11 mouse cellular contexts compared by ENCODE assay signal in the genomic region with DNA sequence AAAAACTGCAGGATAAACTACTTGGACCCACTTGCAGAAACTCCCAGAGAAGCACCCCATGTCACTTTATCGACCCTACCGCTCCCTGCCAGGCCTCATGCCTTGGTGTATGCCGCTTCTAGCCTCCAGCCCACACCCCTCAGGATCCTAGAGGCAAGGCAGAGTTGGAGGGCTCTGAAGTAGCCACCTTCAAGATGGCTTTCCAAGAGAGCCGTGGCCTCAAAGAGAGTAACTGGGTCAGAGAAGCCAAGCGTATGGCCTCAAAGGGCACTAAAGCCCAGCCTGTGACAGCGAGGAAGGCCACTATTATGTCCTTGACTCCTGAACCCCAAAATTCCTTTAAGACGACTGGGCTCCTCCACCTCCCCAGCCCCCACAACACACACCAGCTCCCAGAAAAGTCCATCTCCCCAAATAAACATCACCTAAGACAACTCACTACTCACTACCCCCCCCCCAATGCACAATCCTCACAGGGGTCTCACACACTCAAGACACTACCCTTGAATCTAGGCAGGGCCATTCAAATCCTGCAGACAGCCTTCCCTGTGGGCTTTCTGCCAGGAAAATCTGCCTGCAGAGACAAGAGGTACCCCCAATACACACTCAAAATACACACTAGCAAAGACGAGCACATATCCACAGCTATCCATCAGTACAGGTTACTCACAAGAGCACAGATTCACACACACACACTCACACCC. TPM values are rescaled to one million over a fixed set of nuclear protein-coding genes. Genes with fewer than 3 reads are reported as not detected.
DNase-seq lines count a peak whose midpoint lies in the region; ATAC-seq and TF ChIP-seq lines count a peak whose summit lies in the region.
"Had no signal": no experiment of that assay in that cellular context is flagged by ENCODE, and none has a peak within 500 bp of the region (broad histone marks: within the 10 kb centered on the region; RNA-seq: fewer than 3 reads in every experiment).

No protein-coding gene starts in this region.

- WGBS in lung, embryonic 16.5 days, result 47% methylated on average over 8 of the region's 8 CpGs
- WGBS in limb, embryonic 13.5 days, result 59% methylated on average over 8 of the region's 8 CpGs
- WGBS in stomach, postnatal 0 days, result 62% methylated on average over 8 of the region's 8 CpGs

- ATAC-seq in lung, embryonic 16.5 days (ENCODE audit: low read depth), result no peak
- no peak for ATAC-seq in limb, embryonic 13.5 days (ENCODE audit: low FRiP score, low read depth)
- no peak for ATAC-seq in stomach, postnatal 0 days (ENCODE audit: low FRiP score, low TSS enrichment)

- TF ChIP-seq CTCF in stomach, postnatal 0 days (IDR thresholded peaks at IDR 0.05; ENCODE audit: low read depth), result no peak

- H3K9me3 ChIP-seq in lung, embryonic 16.5 days (ENCODE audit: control insufficient read depth, low read length), result no peaks in the 10 kb centered on the region
- no peaks in the 10 kb centered on the region for H3K9me3 ChIP-seq in limb, embryonic 13.5 days
- H3K9me3 ChIP-seq in stomach, postnatal 0 days (ENCODE audit: control insufficient read depth, low read length), result no peaks in the 10 kb centered on the region

- no peak for TF ChIP-seq EP300 in stomach, postnatal 0 days (optimal IDR thresholded peaks at IDR 0.05)

- H3K9ac ChIP-seq in lung, embryonic 16.5 days (ENCODE audit: low read length), result 0 out of 2 replicates have a peak overlapping the region, but pooled peaks have one; percentile 34
- peak overlapping the region; percentile 95 for H3K9ac ChIP-seq in limb, embryonic 13.5 days
- no peak overlapping the region; the same call in 1 of the 2 replicates for H3K9ac ChIP-seq in stomach, postnatal 0 days (ENCODE audit: low read length)

- H3K36me3 ChIP-seq in lung, embryonic 16.5 days (ENCODE audit: control insufficient read depth, insufficient read depth, low read length), result no peaks in the 10 kb centered on the region
- H3K36me3 ChIP-seq in limb, embryonic 13.5 days, result peaks cover 17% of the 10 kb centered on the region; the same call in 1 of the 2 replicates
- no peaks in the 10 kb centered on the region for H3K36me3 ChIP-seq in stomach, postnatal 0 days (ENCODE audit: control insufficient read depth, insufficient read depth, low read length)

- peak overlapping the region; percentile 75 for H3K4me2 ChIP-seq in lung, embryonic 16.5 days (ENCODE audit: low read depth, low read length)
- peak overlapping the region; percentile 67 for H3K4me2 ChIP-seq in limb, embryonic 13.5 days (replicated peaks)
- peak overlapping the region; percentile 82 for H3K4me2 ChIP-seq in stomach, postnatal 0 days (replicated peaks; ENCODE audit: low read depth)

- DNase-seq in cerebellum, postnatal 10 days, result peak; percentile 57 to 66
- DNase-seq in cerebellum, postnatal 36 days, result no peak
- no peak for DNase-seq in lung, postnatal 25 days (ENCODE audit: low spot score)
- no peak for DNase-seq in stomach, postnatal 0 days (ENCODE audit: low spot score)
- DNase-seq in thymus, postnatal 36 days, result no peak
- no peak for DNase-seq in T-cell, adult 2 months (ENCODE audit: low spot score)

- H3K27ac ChIP-seq in lung, embryonic 16.5 days (ENCODE audit: low read length), result no peak overlapping the region
- no peak overlapping the region for H3K27ac ChIP-seq in limb, embryonic 13.5 days
- 0 out of 2 replicates have a peak overlapping the region, but pooled peaks have one; percentile 18 for H3K27ac ChIP-seq in stomach, postnatal 0 days (replicated peaks)

- H3K27me3 ChIP-seq in lung, embryonic 16.5 days (ENCODE audit: control insufficient read depth, insufficient read depth, low read depth, low read length), result no peaks in the 10 kb centered on the region
- no peaks in the 10 kb centered on the region for H3K27me3 ChIP-seq in limb, embryonic 13.5 days
- no peaks in the 10 kb centered on the region for H3K27me3 ChIP-seq in stomach, postnatal 0 days (ENCODE audit: control insufficient read depth, insufficient read depth, low read length)

- H3K4me3 ChIP-seq in lung, embryonic 16.5 days (ENCODE audit: low read length), result peak overlapping the region; percentile 96
- peak overlapping the region; percentile 90 for H3K4me3 ChIP-seq in limb, embryonic 13.5 days
- no peak overlapping the region for H3K4me3 ChIP-seq in stomach, postnatal 0 days (ENCODE audit: low read depth, low read length)

- H3K4me1 ChIP-seq in lung, embryonic 16.5 days (replicated peaks; ENCODE audit: control insufficient read depth, insufficient read depth, low read length), result peaks cover 21% of the 10 kb centered on the region
- H3K4me1 ChIP-seq in limb, embryonic 13.5 days, result peaks cover 59% of the 10 kb centered on the region
- H3K4me1 ChIP-seq in stomach, postnatal 0 days (replicated peaks; ENCODE audit: control insufficient read depth, insufficient read depth), result peaks cover 6% of the 10 kb centered on the region; the same call in 1 of the 2 replicates

RNA-seq across cellular contexts. Expression of a gene that starts 2.9 kb away (rescaled TPM):
- 10.8 and 12.2 TPM in 2 replicates for polyA plus RNA-seq in lung, embryonic 16.5 days (2015; fragmentation: Nextera tagmentation; extraction: Ambion mirVana)
- 20.7 and 20.8 TPM in 2 replicates for polyA plus RNA-seq in limb, embryonic 13.5 days (2015; fragmentation: Nextera tagmentation; extraction: Ambion mirVana)
- polyA plus RNA-seq in stomach, postnatal 0 days (2015; fragmentation: Nextera tagmentation; extraction: Ambion mirVana), result 5.2 and 5.4 TPM in 2 replicates

RNA-seq across cellular contexts. Expression of a gene that starts 32.0 kb away (rescaled TPM):
- not detected in 2 replicates for polyA plus RNA-seq in lung, embryonic 16.5 days (2015; fragmentation: Nextera tagmentation; extraction: Ambion mirVana)
- not detected in 2 replicates for polyA plus RNA-seq in limb, embryonic 13.5 days (2015; fragmentation: Nextera tagmentation; extraction: Ambion mirVana)
- not detected in 2 replicates for polyA plus RNA-seq in stomach, postnatal 0 days (2015; fragmentation: Nextera tagmentation; extraction: Ambion mirVana)
- polyA plus RNA-seq: C2C12; gonadal fat pad, adult 2 months; liver, adult 2 months had no signal

RNA-seq across cellular contexts. Expression of a gene that starts 57.0 kb away (rescaled TPM):
- 242 and 253 TPM in 2 replicates for polyA plus RNA-seq in lung, embryonic 16.5 days (2015; fragmentation: Nextera tagmentation; extraction: Ambion mirVana)
- 247 and 281 TPM in 2 replicates for polyA plus RNA-seq in limb, embryonic 13.5 days (2015; fragmentation: Nextera tagmentation; extraction: Ambion mirVana)
- polyA plus RNA-seq in stomach, postnatal 0 days (2015; fragmentation: Nextera tagmentation; extraction: Ambion mirVana), result 89.6 and 90.8 TPM in 2 replicates

RNA-seq across cellular contexts. Expression of a gene that starts 57.2 kb away (rescaled TPM):
- 146 TPM in 2 replicates for polyA plus RNA-seq in lung, embryonic 16.5 days (2015; fragmentation: Nextera tagmentation; extraction: Ambion mirVana)
- 102 and 107 TPM in 2 replicates for polyA plus RNA-seq in limb, embryonic 13.5 days (2015; fragmentation: Nextera tagmentation; extraction: Ambion mirVana)
- 79.3 and 84.2 TPM in 2 replicates for polyA plus RNA-seq in stomach, postnatal 0 days (2015; fragmentation: Nextera tagmentation; extraction: Ambion mirVana)

Comparison
In these comparisons a context has a peak if more than half of its experiments do, and no peak if none do; other contexts are left out.
1. DNase-seq: peak in cerebellum, postnatal 10 days (2 of 2); none in cerebellum, postnatal 36 days (0 of 2), lung, postnatal 25 days (single experiment), stomach, postnatal 0 days (single experiment), thymus, postnatal 36 days (0 of 2) and T-cell, adult 2 months (single experiment).
2. Peak in every context shown above with its lines, with median percentiles within 50 percentile points of each other: H3K4me2 ChIP-seq.